Mouse (Mus musculus): ENCODE measurements around the gene Cd3e.

Gene Cd3e

DNA sequence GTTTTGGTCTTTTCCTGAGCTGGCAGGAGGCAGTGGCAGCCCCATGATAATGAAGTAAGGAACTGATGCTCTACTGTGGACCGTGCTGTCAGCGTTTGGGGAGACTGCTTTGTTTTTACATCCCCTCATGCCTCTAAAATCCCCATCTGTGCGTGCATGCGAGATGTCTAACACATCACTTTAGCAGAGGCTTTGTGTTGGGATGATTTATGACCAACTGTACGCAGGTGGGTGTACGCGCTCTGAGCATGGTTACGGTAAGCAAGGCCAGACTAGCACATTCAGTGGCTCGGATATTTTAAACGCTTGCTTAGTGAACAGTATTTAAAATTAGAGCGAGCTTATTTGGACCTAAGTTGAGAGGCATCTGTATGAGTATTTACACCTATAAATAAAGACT, 8.6 kb upstream of the Cd3e start:
- no peak for DNase-seq (ENCODE audit: low read depth, low spot score)

DNA sequence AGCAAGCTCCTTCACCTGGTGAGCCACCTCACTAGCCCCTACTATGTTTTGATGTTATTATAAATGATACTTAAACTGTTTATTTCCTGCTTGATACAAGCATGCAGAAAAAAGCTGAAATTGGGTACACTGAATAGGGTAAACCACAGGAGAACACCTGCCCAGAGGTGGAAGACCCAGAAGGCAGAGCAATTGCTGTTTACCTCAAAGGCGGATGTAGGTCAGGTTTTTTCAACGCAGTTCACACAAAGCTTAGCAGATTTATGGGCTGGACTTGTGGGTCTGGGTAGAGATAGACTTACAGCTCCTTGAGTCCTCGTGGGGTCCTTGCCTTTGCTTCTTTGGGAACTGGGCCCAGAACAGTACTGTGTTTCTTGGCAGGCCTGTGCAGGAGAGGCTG, 6.4 kb upstream of the Cd3e start:
- no peak for DNase-seq (ENCODE audit: low read depth, low spot score)

DNA sequence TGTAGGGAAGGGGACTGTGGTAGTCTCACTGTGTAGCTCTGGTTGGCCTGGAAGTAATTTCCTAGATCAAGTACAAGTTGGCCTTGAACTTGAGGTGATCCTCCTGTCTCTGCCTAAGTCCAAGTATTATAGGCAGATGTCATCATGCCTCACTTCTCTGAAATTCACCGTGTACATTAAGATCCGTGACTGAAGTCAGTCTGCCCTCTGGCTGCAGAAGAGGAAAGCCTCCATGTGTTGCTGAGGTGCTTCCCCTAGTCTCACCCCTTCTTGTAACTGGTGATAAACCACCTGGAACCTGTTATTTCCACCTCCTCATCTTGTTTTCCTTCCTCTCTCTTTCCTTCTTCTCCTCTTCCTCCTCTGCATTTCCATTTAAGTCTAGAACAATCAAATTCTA, 5.5 kb upstream of the Cd3e start:
- DNase-seq (ENCODE audit: low read depth, low spot score) = no peak

DNA sequence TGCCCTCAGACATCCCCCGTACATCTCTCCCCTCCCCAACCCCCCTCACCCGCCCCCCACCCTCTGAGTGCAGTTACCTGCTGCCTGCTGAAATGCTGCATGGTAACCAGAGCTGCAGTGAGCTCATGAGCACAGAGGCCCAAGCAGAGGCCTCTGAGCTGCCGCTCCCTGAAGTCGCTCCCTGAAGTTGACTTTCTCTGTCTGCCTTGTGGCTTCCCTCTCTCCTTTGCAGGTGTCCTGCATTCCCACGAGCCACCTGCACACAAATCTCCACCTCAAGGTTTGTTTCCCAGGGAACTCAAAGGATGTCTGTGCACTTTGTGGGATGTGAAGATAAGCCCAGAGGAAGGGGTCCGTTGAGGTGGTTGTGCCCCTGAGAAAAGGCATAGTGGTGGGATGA, 1.9 kb upstream of the Cd3e start:
- no peak for DNase-seq (ENCODE audit: low read depth, low spot score)

DNA sequence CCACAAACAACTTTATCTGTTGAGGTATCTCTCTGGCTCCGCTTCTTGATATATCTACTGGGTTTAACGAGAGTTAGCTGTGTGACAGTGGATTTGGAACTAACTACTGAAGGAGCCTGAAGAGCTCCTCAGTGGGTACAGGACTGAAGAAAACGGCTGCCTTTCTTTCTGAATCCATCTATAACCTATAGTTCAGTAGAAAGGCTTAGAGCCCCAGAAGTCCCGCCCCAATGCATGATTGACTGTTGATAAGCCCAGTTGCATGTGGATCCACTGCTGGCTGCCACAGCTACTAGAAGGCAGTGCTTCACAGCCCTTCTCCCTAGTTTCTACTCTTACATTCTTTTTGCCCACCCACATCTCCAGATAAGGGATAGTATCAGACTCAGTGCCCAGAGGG, 1.0 kb upstream of the Cd3e start:
- no peak for DNase-seq (ENCODE audit: low read depth, low spot score)

DNA sequence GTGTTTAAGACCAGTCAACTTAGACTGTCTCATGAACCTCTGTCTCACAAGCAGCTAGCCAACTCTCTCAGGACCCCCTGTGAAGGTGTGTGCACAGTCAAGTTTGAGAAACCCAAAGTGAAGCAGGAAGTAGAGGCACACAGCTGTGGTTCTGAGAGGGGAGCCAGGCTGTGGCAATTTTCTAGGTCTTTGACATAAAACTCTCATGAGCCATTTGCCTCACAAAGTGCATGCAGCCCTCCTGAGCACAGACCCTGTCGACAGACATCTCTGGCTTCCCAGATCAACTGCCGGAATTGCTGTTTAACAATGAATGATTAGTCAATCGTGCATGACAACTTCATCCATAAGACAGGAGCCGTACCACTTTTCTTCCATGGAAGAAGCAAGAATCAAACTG, 1.1 kb downstream of the Cd3e start:
- DNase-seq (ENCODE audit: low read depth, low spot score) = no peak

DNA sequence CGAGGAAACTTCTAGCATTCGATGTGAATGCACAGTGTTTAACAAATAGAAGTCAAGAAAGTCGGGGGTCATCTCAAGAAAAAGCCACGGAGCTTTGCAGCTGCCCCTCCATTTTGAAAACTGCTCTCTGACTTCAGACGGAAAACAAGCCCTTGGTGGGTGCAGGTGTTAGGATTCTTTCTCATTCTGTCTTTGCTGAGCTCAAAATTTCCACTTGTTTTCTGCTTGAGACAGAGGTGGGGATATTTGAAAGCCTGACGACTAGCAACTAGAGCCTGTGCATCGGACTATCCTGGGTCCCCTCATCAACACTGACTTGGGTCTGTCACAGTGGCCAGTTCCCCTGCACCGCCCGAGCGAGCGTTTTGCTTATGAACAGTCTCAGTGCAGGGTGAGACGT, 2.0 kb downstream of the Cd3e start:
- no peak for DNase-seq (ENCODE audit: low read depth, low spot score)

DNA sequence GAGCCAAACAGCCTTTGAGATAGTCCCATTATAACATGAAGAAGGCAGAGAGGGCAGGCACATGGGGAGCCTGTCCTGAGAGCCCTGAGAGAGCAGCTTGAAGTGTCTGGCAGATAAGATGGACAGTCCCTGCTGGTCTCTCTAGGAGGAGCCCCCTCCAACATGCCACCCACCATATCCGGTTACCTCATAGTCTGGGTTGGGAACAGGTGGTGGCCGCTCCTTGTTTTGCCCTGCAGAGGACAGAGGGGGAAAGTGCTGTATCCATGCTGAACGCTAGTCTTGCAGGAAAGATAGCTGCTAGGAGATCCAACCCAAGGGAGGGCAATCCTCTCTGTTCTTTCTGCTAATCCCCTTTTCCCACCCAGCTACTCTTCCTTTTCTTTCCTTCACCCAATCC, 9.2 kb downstream of the Cd3e start:
- no peak for DNase-seq (ENCODE audit: low read depth, low spot score)

DNA sequence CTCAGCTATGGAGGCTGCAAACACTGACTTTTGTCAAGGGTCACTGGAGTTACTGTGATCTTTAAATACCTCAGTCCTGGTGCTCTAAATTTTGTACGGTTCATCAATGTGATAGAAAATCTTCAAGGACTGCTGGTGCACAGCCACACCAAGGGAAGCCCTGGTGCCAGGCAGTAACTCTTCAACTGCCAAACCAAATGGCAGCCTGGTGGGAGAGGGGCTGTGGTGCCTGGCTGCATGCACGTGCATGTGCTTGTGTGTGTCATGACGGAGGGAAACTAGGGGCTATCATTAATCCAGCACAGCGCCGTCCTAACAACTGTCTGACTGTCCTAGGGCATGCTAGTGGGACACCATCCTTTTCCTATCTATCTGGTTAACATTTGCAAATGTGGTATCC, 9.7 kb downstream of the Cd3e start:
- DNase-seq (ENCODE audit: low read depth, low spot score) = no peak

DNA sequence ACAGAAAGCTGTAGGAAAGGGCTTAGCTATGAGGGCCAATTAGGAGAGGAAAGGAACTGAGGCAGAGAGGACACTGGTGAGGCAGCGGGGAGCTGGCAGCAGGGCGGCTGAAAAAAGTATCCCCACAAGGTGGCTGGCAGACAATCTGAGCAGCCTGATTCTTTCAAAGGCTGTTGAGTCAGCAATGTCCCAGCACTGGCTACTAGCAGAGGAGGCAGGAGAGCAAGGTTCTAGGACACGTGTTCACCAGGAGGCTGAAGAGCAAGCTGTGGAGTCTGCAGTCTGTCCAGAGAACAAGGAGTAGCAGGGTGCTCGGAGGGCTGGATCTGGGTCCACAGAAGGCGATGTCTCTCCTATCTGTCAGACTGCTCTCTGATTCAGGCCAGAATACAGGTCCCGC, 10.3 kb downstream of the Cd3e start:
- no peak for DNase-seq (ENCODE audit: low read depth, low spot score)

DNA sequence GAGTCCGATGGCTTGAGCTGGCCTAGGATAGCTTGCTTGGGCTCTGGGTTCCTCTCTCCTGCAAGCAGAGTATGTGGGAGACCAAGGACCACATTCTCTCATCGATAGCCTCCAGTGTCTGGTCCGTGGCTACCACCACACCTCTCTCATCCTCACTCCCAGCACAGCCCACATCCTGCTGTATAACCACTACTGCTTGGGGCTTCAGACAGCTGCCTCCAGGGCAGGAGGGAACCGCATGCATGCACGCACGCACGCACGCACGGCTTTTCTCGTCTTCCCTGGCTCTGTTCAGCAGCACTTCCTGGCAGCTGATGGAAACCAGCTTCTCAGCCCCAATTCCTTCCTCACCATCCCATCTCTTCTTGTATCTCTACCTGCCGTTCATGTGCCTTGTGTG, 11.3 kb downstream of the Cd3e start:
- no peak for DNase-seq (ENCODE audit: low read depth, low spot score)

DNA sequence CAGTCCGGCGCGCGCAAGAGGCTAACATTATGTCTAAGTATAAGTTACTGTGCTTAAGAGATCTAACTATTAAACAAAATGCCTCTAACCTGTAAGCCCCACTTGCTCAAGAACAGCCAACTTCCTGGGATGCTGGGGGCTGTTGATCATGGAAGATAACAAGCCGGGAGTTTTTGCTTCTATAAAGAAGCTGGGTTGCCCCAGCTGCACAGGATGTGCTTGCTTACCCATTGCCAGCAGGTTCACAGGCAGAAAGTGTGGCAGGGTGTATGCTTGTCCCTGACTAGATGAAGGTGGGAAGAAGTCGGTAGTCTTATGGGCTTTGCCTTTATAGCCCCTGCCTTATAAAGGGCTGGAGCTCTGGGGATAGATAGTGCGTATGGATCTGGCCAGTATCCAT, 12.8 kb downstream of the Cd3e start:
- no peak for DNase-seq (ENCODE audit: low read depth, low spot score)

DNA sequence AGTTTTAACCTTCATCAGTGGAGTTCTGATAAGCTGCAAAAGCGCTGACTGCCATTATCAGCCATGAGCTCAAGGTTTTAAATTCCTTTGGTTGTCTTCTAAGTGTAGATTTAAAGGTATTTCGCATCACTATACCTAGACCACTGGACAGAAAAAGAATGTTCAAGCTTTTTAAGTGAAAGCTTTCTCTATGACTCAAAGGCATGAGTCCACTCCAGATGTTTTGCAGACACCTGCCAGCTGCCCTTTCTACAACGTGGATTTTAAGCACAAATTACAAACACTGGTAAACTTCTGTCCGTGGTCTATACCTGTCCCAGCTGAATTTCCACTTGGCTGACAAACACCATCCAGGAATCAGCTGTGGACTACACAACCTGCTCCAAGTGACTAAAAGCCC, 14.5 kb downstream of the Cd3e start:
- DNase-seq (ENCODE audit: low read depth, low spot score) = no peak

DNA sequence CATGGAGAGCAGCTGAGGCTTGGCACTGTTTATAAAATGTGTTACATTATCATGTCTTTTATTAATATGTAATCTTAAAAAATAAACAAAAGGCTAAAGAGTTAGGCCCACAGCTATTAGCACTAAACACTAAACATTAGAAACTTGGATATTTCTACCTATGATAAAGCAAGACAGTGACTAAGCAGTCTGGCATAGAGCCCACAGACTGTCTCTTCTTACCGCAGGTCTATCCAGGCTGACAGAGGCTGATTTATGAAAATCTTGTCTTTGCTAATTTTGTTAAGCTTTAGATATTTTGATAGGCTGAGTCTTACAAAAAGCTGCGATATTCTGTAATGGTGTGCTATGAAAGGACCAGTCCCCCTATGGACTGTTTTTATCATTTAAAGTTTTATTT, 16.2 kb downstream of the Cd3e start:
- no peak for DNase-seq (ENCODE audit: low read depth, low spot score)

DNA sequence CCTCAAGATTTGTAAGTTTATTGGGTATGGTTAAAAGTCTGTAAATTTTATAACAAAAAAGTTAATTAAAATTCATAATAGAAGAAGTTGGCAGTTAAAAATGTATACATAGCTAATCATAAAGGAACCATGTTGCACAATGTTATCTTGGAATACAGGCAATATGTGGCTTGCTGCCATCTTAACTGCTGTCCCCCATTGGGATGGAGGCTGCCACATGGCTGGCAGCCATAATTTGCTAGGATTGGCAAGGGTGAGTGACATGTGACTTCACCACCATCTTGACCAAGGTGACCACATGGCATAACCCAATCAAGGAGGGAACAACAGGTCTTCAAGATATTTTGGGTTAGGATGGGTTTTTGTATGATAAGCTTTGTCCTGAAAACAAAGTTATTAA, 17.2 kb downstream of the Cd3e start:
- no peak for DNase-seq (ENCODE audit: low read depth, low spot score)

DNA sequence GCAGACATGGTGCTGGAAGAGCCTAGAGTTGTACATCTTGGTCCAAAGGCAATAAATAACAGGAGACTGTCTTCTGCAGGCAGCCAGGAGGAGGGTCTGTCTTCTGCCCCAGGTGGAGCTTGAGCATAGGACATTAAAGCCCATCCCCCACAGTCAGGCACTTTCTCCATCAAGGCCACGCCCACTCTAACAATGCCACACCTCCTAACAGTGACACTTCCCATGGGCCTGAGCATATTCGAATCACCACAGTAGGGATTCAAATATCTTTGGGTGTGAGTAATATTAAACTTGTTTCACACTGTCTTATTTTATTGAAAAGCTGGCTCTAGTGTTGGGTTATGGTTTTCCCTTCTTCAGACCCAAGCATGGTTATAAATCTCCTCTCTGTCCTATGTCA, 17.6 kb downstream of the Cd3e start:
- peak; percentile 56 for DNase-seq (ENCODE audit: low read depth, low spot score)

DNA sequence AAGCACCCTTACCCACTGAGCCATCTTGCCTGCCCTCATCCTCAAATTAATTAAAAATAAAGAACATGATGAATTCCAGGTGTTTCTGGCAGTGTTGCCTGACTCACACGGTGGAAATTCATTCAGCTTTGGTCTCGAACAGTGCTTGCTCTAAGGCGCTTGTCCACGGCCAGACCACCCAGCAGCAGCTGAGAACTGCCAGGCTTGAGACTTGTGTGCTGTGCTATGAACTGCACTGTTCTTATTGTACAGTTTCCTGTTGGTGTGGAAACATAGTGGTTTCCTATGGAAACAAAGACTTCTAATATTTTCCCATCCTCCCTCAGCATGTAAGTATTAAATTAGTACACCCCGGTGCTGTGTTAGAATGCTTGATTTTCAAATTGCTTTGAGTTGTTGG, 22.5 kb downstream of the Cd3e start:
- no peak for DNase-seq (ENCODE audit: low read depth, low spot score)

DNA sequence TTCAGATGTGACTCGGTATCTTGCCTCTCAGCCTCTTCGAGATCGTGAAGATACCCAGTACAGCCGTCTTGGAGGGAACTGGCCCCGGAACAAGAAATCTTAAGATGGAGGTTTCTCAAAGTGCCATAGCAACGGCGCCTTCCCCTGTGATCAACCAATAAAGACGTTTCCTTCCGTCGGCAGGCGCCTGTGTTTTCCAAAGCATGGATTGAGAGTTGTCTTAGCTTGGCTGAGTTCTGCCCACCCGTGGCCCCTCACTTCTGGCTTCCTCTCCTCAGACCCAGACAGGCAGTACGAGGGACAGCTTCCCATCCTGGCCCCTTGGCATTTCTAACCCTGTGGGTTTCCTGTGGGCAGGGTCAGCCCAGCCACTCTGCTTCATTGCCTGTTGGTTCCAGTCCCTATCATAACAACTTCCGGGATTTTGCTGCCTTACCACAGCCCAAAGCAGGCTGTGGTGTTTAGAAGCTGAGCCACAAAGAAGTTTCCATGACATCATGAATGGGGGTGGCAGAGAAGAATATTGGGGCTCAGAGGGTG, 23.1 kb downstream of the Cd3e start:
- no peak for DNase-seq (ENCODE audit: low read depth, low spot score)

DNA sequence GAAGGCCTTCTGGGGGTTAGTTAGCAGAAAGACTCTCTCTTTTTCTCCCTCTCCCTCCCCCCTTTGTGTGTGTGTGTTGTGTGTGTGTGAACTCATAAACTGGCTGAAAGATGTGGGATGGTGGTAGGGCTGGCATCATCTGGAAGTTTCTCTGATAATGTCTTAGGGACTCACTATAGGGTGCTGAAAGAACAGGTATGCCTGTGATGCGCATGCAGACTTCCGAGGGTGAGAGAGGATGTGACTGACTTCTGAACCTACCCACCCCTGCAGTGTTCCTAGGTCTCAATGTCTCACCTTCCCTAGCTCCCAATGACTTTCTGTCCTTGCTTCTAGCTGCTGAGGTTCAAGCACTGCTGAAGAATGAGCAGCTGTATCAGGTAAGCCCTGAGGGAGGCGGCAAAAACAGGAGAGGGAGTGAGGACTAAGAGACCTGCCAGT, 23.7 kb downstream of the Cd3e start:
- no peak for DNase-seq (ENCODE audit: low read depth, low spot score)

DNA sequence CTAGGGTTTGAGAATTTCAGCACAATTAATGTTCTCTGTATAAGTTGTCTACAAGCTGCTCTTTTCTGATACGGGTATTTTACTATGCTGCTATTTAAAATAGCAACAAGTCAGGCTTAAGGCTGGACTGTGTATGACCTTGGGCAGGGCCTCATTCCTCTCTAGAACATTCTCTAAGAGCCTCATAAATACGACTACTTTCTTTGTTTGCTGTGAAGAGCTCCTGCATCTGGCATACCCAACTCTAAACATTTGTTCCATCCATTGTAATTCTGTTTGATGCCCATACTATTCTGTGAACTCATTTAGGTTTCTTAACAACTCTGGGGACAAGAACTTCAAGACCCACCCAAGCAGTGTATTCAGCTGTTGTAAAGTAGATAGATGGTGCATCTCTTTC, 26.4 kb downstream of the Cd3e start:
- no peak for DNase-seq (ENCODE audit: low read depth, low spot score)

DNA sequence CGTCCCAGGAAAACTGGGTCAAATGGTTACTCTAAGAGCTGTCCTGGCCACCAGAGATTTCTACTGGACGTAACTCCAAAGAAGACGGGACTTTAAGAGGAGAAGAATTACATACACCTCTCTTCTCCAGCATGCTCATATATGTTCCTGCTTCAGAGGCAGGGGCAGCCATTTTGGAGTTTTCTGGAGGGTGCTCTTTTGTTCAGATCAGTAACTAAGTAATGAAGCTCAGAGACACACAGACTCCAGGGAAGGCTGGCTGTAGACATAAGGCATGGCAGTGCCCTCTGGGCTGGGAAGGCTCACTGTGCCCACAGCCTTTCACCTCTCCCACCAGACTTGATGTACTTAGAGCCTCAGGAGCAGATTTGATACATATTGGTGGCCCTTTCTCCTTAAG, 26.9 kb downstream of the Cd3e start:
- no peak for DNase-seq (ENCODE audit: low read depth, low spot score)

DNA sequence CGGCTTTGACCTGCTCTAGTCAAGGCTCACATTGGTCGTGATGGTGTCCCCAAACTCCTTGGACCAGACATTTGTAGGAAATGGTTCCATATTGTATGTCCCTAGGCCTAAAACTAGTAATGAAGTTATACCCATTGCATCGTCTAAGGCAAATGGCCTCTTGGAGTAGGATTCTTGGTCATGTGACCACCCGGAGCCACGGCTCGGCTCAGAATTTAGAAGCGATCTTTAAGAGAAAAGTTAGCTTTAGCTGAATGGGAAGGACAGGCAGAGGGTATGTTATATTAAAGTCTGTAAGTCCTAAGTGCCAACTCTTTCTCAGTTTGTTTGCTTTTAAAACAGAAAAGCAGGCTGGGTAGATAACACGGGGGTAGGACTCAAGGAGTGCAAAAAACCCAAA, 27.3 kb downstream of the Cd3e start:
- DNase-seq (ENCODE audit: low read depth, low spot score) = no peak

DNA sequence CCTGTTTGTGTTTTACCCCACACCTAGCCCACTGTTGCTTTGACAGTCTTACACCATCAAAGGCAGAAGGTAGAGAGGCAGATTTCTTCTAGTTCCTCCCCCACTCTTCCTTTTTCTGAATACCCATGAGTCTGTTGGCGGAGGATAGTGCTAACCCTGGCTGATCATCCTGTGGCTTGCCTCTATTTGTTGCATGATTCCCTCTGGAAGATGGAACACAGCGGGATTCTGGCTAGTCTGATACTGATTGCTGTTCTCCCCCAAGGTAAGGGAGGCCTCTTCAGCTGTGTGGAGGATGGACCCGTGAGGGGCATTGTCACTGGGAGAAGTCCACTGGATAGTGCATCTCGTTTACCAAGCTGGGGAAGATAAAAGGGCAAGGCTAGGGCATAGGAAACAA, 27.8 kb downstream of the Cd3e start, which contains the start of gene Cd3d:
Gene Cd3d, plus strand, starts transcription at position 111 of the 400 bp plus-strand sequence.
- DNase-seq (ENCODE audit: low read depth, low spot score) = no peak

DNA sequence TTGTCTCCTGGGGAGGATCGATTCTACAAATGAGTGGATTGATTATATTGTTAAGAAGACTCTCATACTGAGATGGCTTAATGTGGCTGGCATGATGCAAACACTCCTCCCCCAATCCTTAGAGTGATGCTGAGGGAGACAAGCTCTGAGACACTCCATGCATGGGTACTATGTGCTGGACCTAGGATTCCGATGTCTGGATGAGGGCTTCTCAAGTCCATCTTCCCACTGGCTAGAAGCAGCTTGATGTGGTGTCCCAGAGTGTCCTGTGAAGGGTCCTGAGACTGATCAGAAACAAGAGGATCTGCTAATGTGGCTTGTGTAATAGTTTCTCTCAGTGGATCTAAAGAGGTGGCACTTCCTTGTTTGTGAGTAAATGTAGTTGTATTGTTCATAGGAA, 28.3 kb downstream of the Cd3e start:
- no peak for DNase-seq (ENCODE audit: low read depth, low spot score)

DNA sequence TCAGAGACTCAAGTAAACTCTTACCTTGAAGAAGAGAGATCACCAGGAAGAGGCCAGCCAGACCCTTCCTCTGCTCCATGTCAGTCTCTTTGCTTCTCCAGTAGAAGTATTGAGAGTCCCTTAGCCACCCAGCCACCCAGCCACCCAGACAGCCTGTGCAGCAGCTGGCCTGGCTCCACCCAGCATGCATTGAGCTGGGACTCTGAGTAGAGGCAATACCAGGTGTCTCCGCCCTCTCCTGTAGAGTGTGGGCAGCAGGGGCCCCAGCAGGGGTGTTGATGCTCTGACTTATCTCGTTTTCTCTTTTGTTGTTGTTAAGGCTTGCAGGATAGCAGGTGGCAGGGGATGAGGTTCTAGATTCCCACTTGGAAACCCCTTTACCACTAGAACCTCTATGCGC, 29.2 kb downstream of the Cd3e start, which contains the start of gene Cd3g:
Gene Cd3g, minus strand, starts transcription at position 190 of the 400 bp plus-strand sequence.
- DNase-seq (ENCODE audit: low read depth, low spot score) = no peak
